ENCODE assay signal across 31 mouse cellular contexts in the genomic region with DNA sequence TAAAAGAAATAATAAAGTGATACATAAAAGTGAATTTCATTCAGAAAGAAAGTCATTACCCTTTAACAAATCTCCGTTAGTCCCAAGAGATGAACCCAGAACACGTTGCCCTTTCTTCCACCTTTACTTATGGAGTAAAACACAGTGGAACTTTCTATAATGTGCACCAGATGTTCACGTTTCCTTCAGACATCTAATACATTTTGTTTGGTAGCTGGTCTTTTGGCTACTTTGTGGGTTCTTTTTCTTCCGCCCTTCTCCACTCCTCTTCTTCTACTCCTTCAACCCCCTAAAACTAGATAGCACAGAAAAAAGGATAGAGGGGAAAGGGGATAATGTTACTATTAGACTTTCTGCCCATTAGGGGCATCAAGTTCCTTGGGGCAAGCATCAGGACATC. TPM values are rescaled to one million over a fixed set of nuclear protein-coding genes. Genes with fewer than 3 reads are reported as not detected.
"Had no signal": no experiment of that assay in that cellular context is flagged by ENCODE, and none has a peak within 500 bp of the region (broad histone marks: within the 10 kb centered on the region; RNA-seq: fewer than 3 reads in every experiment).

No protein-coding gene starts in this region.

- H3K27ac ChIP-seq: heart, adult 2 months; heart, embryonic 13.5 days; heart, embryonic 15.5 days; hindbrain, embryonic 13.5 days; hindbrain, embryonic 15.5 days; hindbrain, postnatal 0 days; kidney, embryonic 15.5 days; kidney, postnatal 0 days; limb, embryonic 12.5 days; limb, embryonic 15.5 days; liver, embryonic 12.5 days; liver, embryonic 14.5 days had no signal

- H3K4me2 ChIP-seq: heart, embryonic 11.5 days; heart, embryonic 13.5 days; heart, embryonic 15.5 days; hindbrain, embryonic 13.5 days; hindbrain, embryonic 15.5 days; kidney, embryonic 15.5 days; limb, embryonic 12.5 days; limb, embryonic 15.5 days; liver, embryonic 12.5 days had no signal

- H3K4me3 ChIP-seq: heart, adult 2 months; heart, embryonic 13.5 days; heart, embryonic 15.5 days; hindbrain, embryonic 13.5 days; hindbrain, embryonic 15.5 days; kidney, embryonic 15.5 days; limb, embryonic 12.5 days; limb, embryonic 15.5 days; liver, embryonic 12.5 days had no signal

- H3K9ac ChIP-seq: heart, embryonic 13.5 days; heart, embryonic 15.5 days; hindbrain, embryonic 13.5 days; hindbrain, embryonic 15.5 days; kidney, embryonic 15.5 days; limb, embryonic 12.5 days; limb, embryonic 15.5 days; liver, embryonic 12.5 days; liver, embryonic 14.5 days had no signal

- DNase-seq: gastrocnemius, postnatal 14 days; gastrocnemius, postnatal 36 days; heart, adult 11 months; heart, adult 2 months; heart, postnatal 14 days; heart, postnatal 36 days; kidney, adult 11 months; kidney, adult 2 months; kidney, adult 9 months; kidney, postnatal 14 days; kidney, postnatal 36 days; layer of hippocampus, adult 9-11 months; layer of hippocampus, postnatal 36 days; left cerebral cortex, postnatal 4 days had no signal

- H3K27me3 ChIP-seq: heart, embryonic 13.5 days; heart, embryonic 15.5 days; hindbrain, embryonic 13.5 days; hindbrain, embryonic 15.5 days; kidney, embryonic 15.5 days; limb, embryonic 12.5 days; limb, embryonic 15.5 days; liver, embryonic 12.5 days had no signal

- H3K4me1 ChIP-seq: heart, embryonic 13.5 days; heart, embryonic 15.5 days; hindbrain, embryonic 15.5 days; kidney, embryonic 15.5 days; limb, embryonic 12.5 days; limb, embryonic 15.5 days had no signal

- ATAC-seq: hindbrain, postnatal 0 days; intestine, embryonic 16.5 days; liver, embryonic 12.5 days had no signal

- H3K9me3 ChIP-seq: heart, embryonic 13.5 days; heart, embryonic 15.5 days; hindbrain, embryonic 13.5 days; hindbrain, embryonic 15.5 days; kidney, embryonic 15.5 days; limb, embryonic 15.5 days; liver, embryonic 12.5 days had no signal

RNA-seq across cellular contexts. Expression of a gene that starts 6.3 kb away (rescaled TPM):
- polyA plus RNA-seq: gonadal fat pad, adult 2 months; heart, adult 2 months; heart, embryonic 15.5 days; heart, postnatal 0 days; hindbrain, embryonic 13.5 days; hindbrain, embryonic 15.5 days; hindbrain, postnatal 0 days; intestine, embryonic 14.5 days; limb, embryonic 12.5 days; limb, embryonic 15.5 days had no signal

RNA-seq across cellular contexts. Expression of a gene that starts 36.7 kb away (rescaled TPM):
- polyA plus RNA-seq: hindbrain, embryonic 11.5 days; hindbrain, embryonic 13.5 days had no signal

RNA-seq across cellular contexts. Expression of a gene that starts 38.9 kb away (rescaled TPM):
- polyA plus RNA-seq: heart, adult 2 months; heart, embryonic 11.5 days; heart, embryonic 13.5 days; heart, embryonic 15.5 days; heart, postnatal 0 days; hindbrain, embryonic 11.5 days; hindbrain, embryonic 13.5 days; hindbrain, embryonic 15.5 days; hindbrain, postnatal 0 days; limb, embryonic 12.5 days; limb, embryonic 15.5 days had no signal
